Mouse (Mus musculus): ENCODE data around the gene Rps3. TPM values are rescaled to one million over a fixed set of nuclear protein-coding genes. Genes with fewer than 3 reads are reported as not detected.

The Rps3 gene
- polyA plus RNA-seq, 1 experiment from 2014 or later: 696 TPM

DNA sequence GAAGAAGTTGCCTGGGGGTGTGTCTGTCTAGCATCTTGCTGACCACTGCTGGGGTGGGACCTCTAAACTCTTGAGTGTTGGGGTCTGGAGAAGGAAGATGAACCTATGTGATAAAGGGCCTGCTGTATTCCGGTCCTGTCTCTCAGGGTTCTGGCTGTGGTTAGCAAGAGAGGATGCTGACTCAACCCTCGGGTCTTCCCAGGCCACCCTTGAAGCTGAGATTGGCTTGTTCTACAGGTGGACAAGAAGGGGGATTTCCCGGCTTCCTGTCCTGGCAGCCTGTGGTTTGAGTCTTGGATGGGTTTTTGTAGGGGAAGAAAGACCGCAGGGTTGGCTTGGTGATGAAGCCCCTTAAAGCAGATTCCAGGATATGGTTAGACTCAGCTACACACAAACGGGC, 54.7 kb downstream of the Rps3 start:
- no peak overlapping the region for H3K4me3 ChIP-seq (ENCODE audit: low read depth, low read length)
- no peaks in the 10 kb centered on the region for H3K36me3 ChIP-seq (ENCODE audit: control insufficient read depth, insufficient read depth, low read length)
- no peaks in the 10 kb centered on the region; the same call in 1 of the 2 replicates for H3K4me1 ChIP-seq (replicated peaks; ENCODE audit: control insufficient read depth, insufficient read depth, low read length)
- no peak overlapping the region for H3K9ac ChIP-seq (ENCODE audit: low read depth, low read length)
- no peak overlapping the region for H3K4me2 ChIP-seq (replicated peaks; ENCODE audit: low read depth, low read length)
- ATAC-seq (ENCODE audit: low FRiP score) (no peak), DNase-seq (ENCODE audit: low spot score) (no peak)
- no peaks in the 10 kb centered on the region for H3K9me3 ChIP-seq (ENCODE audit: control insufficient read depth, low read length)
- WGBS: 88% methylated on average over 5 of the region's 5 CpGs
- H3K27ac ChIP-seq (ENCODE audit: low read depth, low read length): no peak overlapping the region
- H3K27me3 ChIP-seq (ENCODE audit: control insufficient read depth, insufficient read depth, low read length): no peaks in the 10 kb centered on the region

DNA sequence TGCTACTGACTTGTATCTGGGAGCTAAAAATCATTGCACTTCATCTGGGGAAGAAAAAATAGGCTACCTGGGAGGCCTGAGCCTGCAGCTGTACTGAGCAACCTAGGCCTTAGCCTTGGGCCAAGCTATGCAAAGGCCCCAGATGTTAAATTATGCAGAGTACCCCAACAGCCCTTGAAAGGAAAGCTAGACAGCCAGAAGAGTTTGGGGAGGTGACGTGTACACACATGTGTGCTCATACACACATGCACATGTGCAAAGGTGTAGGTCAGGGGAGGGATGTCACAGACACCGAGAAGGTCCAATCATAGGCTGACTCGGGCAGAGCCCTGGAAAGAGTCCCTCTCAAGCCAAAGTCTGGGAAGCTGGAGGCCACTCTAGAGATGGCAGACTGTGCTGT, 55.6 kb downstream of the Rps3 start:
- no peak overlapping the region for H3K4me2 ChIP-seq (replicated peaks; ENCODE audit: low read depth, low read length)
- no peak for DNase-seq (ENCODE audit: low spot score)
- no peaks in the 10 kb centered on the region for H3K36me3 ChIP-seq (ENCODE audit: control insufficient read depth, insufficient read depth, low read length)
- H3K27ac ChIP-seq (ENCODE audit: low read depth, low read length): no peak overlapping the region
- 91% methylated on average over 3 of the region's 3 CpGs for WGBS
- H3K4me1 ChIP-seq (replicated peaks; ENCODE audit: control insufficient read depth, insufficient read depth, low read length): no peaks in the 10 kb centered on the region; the same call in 1 of the 2 replicates
- no peak for ATAC-seq (ENCODE audit: low FRiP score)
- H3K9me3 ChIP-seq (ENCODE audit: control insufficient read depth, low read length): no peaks in the 10 kb centered on the region
- H3K9ac ChIP-seq (ENCODE audit: low read depth, low read length): no peak overlapping the region
- H3K4me3 ChIP-seq (ENCODE audit: low read depth, low read length): no peak overlapping the region
- H3K27me3 ChIP-seq (ENCODE audit: control insufficient read depth, insufficient read depth, low read length): no peaks in the 10 kb centered on the region

Other genes starting within 250 kb of the Rps3 start
- gene Mogat2, start 245.1 kb downstream of the Rps3 start, polyA plus RNA-seq (2014; fragmentation: Nextera tagmentation; extraction: Ambion mirVana): 11.1 and 14.5 TPM in 2 replicates
- 49.6 and 51.8 TPM in 2 replicates for gene Map6, start 216.3 kb downstream of the Rps3 start, polyA plus RNA-seq (2014; fragmentation: Nextera tagmentation; extraction: Ambion mirVana)
- 245 and 269 TPM in 2 replicates for gene Serpinh1, start 130.5 kb downstream of the Rps3 start, polyA plus RNA-seq (2014; fragmentation: Nextera tagmentation; extraction: Ambion mirVana)
- 23.0 and 25.9 TPM in 2 replicates for gene Gdpd5, start 102.3 kb downstream of the Rps3 start, polyA plus RNA-seq (2014; fragmentation: Nextera tagmentation; extraction: Ambion mirVana)
- 30.3 and 35.7 TPM in 2 replicates for gene Klhl35, start 17.7 kb downstream of the Rps3 start, polyA plus RNA-seq (2014; fragmentation: Nextera tagmentation; extraction: Ambion mirVana)
- 4.5 and 5.4 TPM in 2 replicates for gene Arrb1, start 51.7 kb upstream of the Rps3 start, polyA plus RNA-seq (2014; fragmentation: Nextera tagmentation; extraction: Ambion mirVana)
- gene Tpbgl, start 143.4 kb upstream of the Rps3 start, polyA plus RNA-seq (2014; fragmentation: Nextera tagmentation; extraction: Ambion mirVana): 0.63 and 0.73 TPM in 2 replicates
- gene Slco2b1, start 227.6 kb upstream of the Rps3 start, polyA plus RNA-seq (2014; fragmentation: Nextera tagmentation; extraction: Ambion mirVana): 2.1 and 2.4 TPM in 2 replicates
- gene Olfr520, start 246.5 kb upstream of the Rps3 start, polyA plus RNA-seq (2014; fragmentation: Nextera tagmentation; extraction: Ambion mirVana): not detected in 2 replicates